Mouse (Mus musculus): Measurements from ENCODE around the gene Lifr. TPM values are rescaled to one million over a fixed set of nuclear protein-coding genes. Genes with fewer than 3 reads are reported as not detected.

The Lifr gene
- polyA plus RNA-seq, 2 experiments = 8.1 to 22.3 TPM

- TF ChIP-seq EP300 (IDR thresholded peaks at IDR 0.05; ENCODE audit: low read depth) (no peak), CTCF (IDR thresholded peaks at IDR 0.05; ENCODE audit: low read depth) (no peak)
- H3K4me1 ChIP-seq (replicated peaks; ENCODE audit: control insufficient read depth in 2 of 2, insufficient read depth in 2 of 2, low read length in 1 of 2) = no peaks in the 10 kb centered on the region
- H3K4me3 ChIP-seq (ENCODE audit: insufficient read depth in 1 of 2, low read depth in 2 of 2, low read length in 2 of 2) = no peak overlapping the region
- DNase-seq (ENCODE audit: low read depth in 3 of 3, low spot score in 3 of 3) (no peak), ATAC-seq (ENCODE audit: insufficient read depth) (no peak)
- H3K36me3 ChIP-seq (replicated peaks; ENCODE audit: control insufficient read depth, insufficient read depth, low read depth) = no peaks in the 10 kb centered on the region
- no peak overlapping the region for H3K27ac ChIP-seq
- no peaks in the 10 kb centered on the region; the same call in 1 of the 2 replicates for H3K27me3 ChIP-seq (ENCODE audit: control insufficient read depth, insufficient read depth, low read length)
- no peak overlapping the region for H3K9ac ChIP-seq (replicated peaks)
- WGBS (ENCODE audit: insufficient replicate concordance) = 70% methylated on average over 3 of the region's 3 CpGs
- H3K9me3 ChIP-seq (ENCODE audit: control insufficient read depth, low read length) = no peaks in the 10 kb centered on the region
- no peak overlapping the region for H3K4me2 ChIP-seq (ENCODE audit: low read depth)
These were observed 125.4 kb downstream of the Lifr start for GRCm38 (mm10) chr15:7215845-7216244.

GRCm38 (mm10) chr15:7216581-7217272, 126.3 kb downstream of the Lifr start:
- Histone ChIP-seq H3K27me3 (ENCODE audit: control insufficient read depth, insufficient read depth, low read length) (no peaks in the 10 kb centered on the region; the same call in 1 of the 2 replicates), H3K27ac (no peak overlapping the region), H3K36me3 (replicated peaks; ENCODE audit: control insufficient read depth, insufficient read depth, low read depth) (no peaks in the 10 kb centered on the region), H3K9me3 (ENCODE audit: control insufficient read depth, low read length) (no peaks in the 10 kb centered on the region), H3K4me3 (ENCODE audit: insufficient read depth in 1 of 2, low read depth in 2 of 2, low read length in 2 of 2) (no peak overlapping the region), H3K4me1 (replicated peaks; ENCODE audit: control insufficient read depth in 2 of 2, insufficient read depth in 2 of 2, low read length in 1 of 2) (no peaks in the 10 kb centered on the region), H3K9ac (replicated peaks) (no peak overlapping the region), H3K4me2 (ENCODE audit: low read depth) (no peak overlapping the region)
- ATAC-seq (ENCODE audit: insufficient read depth) (no peak), DNase-seq (ENCODE audit: low read depth in 3 of 3, low spot score in 3 of 3) (peak; percentile 6 to 33 (median 22))
- 31% methylated on average over 9 of the region's 9 CpGs for WGBS (ENCODE audit: insufficient replicate concordance)
- TF ChIP-seq CTCF (IDR thresholded peaks at IDR 0.05; ENCODE audit: low read depth) = no peak
- no peak for TF ChIP-seq EP300 (IDR thresholded peaks at IDR 0.05; ENCODE audit: low read depth)

GRCm38 (mm10) chr15:7217273-7217598, 126.8 kb downstream of the Lifr start:
- WGBS (ENCODE audit: insufficient replicate concordance) = 32% methylated on average over 6 of the region's 6 CpGs
- Histone ChIP-seq H3K4me1 (replicated peaks; ENCODE audit: control insufficient read depth in 2 of 2, insufficient read depth in 2 of 2, low read length in 1 of 2) (no peaks in the 10 kb centered on the region), H3K4me3 (ENCODE audit: insufficient read depth in 1 of 2, low read depth in 2 of 2, low read length in 2 of 2) (no peak overlapping the region), H3K27ac (no peak overlapping the region), H3K9ac (replicated peaks) (no peak overlapping the region), H3K9me3 (ENCODE audit: control insufficient read depth, low read length) (no peaks in the 10 kb centered on the region), H3K4me2 (ENCODE audit: low read depth) (no peak overlapping the region), H3K36me3 (replicated peaks; ENCODE audit: control insufficient read depth, insufficient read depth, low read depth) (no peaks in the 10 kb centered on the region), H3K27me3 (ENCODE audit: control insufficient read depth, insufficient read depth, low read length) (no peaks in the 10 kb centered on the region; the same call in 1 of the 2 replicates)
- no peak for ATAC-seq (ENCODE audit: insufficient read depth)
- DNase-seq (ENCODE audit: low read depth in 3 of 3, low spot score in 3 of 3) = no peak
- TF ChIP-seq EP300 (IDR thresholded peaks at IDR 0.05; ENCODE audit: low read depth) (no peak), CTCF (IDR thresholded peaks at IDR 0.05; ENCODE audit: low read depth) (no peak)

- no peaks in the 10 kb centered on the region for H3K4me1 ChIP-seq (replicated peaks; ENCODE audit: control insufficient read depth in 2 of 2, insufficient read depth in 2 of 2, low read length in 1 of 2)
- no peak overlapping the region for H3K4me3 ChIP-seq (ENCODE audit: insufficient read depth in 1 of 2, low read depth in 2 of 2, low read length in 2 of 2)
- H3K4me2 ChIP-seq (ENCODE audit: low read depth) = no peak overlapping the region
- TF ChIP-seq EP300 (IDR thresholded peaks at IDR 0.05; ENCODE audit: low read depth) (no peak), CTCF (IDR thresholded peaks at IDR 0.05; ENCODE audit: low read depth) (no peak)
- ATAC-seq (ENCODE audit: insufficient read depth) = no peak
- no peak overlapping the region for H3K27ac ChIP-seq
- H3K27me3 ChIP-seq (ENCODE audit: control insufficient read depth, insufficient read depth, low read length) = no peaks in the 10 kb centered on the region; the same call in none of the 2 replicates
- H3K36me3 ChIP-seq (replicated peaks; ENCODE audit: control insufficient read depth, insufficient read depth, low read depth) = no peaks in the 10 kb centered on the region
- 38% methylated on average over 11 of the region's 11 CpGs for WGBS (ENCODE audit: insufficient replicate concordance)
- no peak overlapping the region for H3K9ac ChIP-seq (replicated peaks)
- no peaks in the 10 kb centered on the region for H3K9me3 ChIP-seq (ENCODE audit: control insufficient read depth, low read length)
- no peak for DNase-seq (ENCODE audit: low read depth in 3 of 3, low spot score in 3 of 3)
These were observed 132.4 kb downstream of the Lifr start for GRCm38 (mm10) chr15:7222809-7223208.

GRCm38 (mm10) chr15:7224151-7224775, 133.8 kb downstream of the Lifr start:
- Histone ChIP-seq H3K4me1 (replicated peaks; ENCODE audit: control insufficient read depth in 2 of 2, insufficient read depth in 2 of 2, low read length in 1 of 2) (no peaks in the 10 kb centered on the region), H3K36me3 (replicated peaks; ENCODE audit: control insufficient read depth, insufficient read depth, low read depth) (no peaks in the 10 kb centered on the region), H3K4me3 (ENCODE audit: insufficient read depth in 1 of 2, low read depth in 2 of 2, low read length in 2 of 2) (no peak overlapping the region), H3K27ac (no peak overlapping the region), H3K9ac (replicated peaks) (no peak overlapping the region), H3K9me3 (ENCODE audit: control insufficient read depth, low read length) (no peaks in the 10 kb centered on the region), H3K4me2 (ENCODE audit: low read depth) (no peak overlapping the region), H3K27me3 (ENCODE audit: control insufficient read depth, insufficient read depth, low read length) (no peaks in the 10 kb centered on the region; the same call in none of the 2 replicates)
- no peak for ATAC-seq (ENCODE audit: insufficient read depth)
- TF ChIP-seq CTCF (IDR thresholded peaks at IDR 0.05; ENCODE audit: low read depth) (no peak), EP300 (IDR thresholded peaks at IDR 0.05; ENCODE audit: low read depth) (no peak)
- no peak for DNase-seq (ENCODE audit: low read depth in 3 of 3, low spot score in 3 of 3)
- 59% methylated on average over 12 of the region's 12 CpGs for WGBS (ENCODE audit: insufficient replicate concordance)
